Mouse (Mus musculus) spleen, postnatal 14 days (tissue): ENCODE measurements around the gene Nrn1.

Source experiments
- DNase-seq, 2 experiments: peaks; one replicate each; pipeline ENCODE4 v3.0.0; 2021 to 2022; ENCODE audit warnings: low spot score in 2 of 2

Nrn1 gene

DNA sequence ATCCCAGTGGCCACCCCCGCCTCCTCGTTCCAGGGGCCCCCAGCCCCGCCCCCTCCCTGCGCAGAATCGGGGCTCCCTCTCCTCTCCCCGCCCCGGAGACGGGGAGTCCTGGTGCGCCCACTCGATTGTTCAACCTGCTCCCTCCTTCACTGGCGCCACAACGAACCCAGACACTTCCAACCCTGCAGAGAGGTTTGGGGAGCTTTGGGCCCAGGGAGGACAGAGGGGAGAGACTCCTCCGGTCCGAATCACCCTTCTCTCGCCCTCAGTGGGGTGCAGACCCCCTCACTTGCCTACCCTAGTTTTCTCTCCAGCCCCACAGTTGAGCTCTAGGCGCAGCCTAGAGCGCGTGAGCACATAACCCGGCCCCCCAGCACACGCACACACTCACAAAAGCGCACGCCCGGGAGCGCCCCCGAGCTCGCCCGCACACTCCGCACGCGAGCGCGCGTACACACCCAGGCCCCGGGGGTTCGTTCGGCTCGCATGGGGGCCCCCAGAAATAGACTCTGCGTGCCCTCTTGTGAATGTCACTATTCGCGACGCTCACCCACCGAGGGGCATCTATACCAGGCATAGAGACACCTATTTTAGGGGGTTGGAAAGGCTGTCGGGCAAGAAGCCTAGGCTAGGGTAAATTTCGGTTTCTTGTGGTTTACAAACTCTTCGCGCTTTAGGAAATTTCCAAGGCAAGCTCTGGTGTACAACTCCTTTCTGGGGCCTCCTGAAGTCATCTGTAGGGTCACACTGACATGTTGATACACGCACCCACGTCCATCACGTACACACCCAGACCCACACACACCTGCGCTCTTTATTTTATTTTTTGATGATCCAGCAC lies at the start of gene Nrn1:
Nrn1 (minus strand) TSS at position 401 of the 841 bp plus-strand sequence.
- no peak for DNase-seq

DNA sequence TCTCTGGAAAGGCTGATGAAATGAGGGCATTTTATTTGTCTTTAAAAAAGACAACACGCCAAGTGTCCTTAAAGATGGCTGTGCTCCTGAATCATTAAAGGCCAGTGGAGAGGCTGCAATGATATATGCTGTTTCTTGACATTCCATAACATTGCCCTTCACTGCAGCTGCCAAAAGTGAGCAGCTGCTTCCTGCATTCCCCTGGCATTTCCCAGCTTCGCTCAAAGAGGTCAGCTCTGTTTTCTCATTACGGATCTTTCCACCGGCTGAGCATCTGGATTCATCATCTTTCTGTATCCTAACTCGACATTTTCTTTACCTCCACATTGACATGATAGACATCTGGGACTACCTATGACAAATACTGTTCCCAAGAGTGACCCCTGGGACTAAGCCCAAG lies 44.7 kb upstream of the Nrn1 start:
- no peak for DNase-seq

- no peak for DNase-seq
These were observed 31.9 kb upstream of the Nrn1 start for GRCm38 (mm10) chr13:36766801-36767200.

DNA sequence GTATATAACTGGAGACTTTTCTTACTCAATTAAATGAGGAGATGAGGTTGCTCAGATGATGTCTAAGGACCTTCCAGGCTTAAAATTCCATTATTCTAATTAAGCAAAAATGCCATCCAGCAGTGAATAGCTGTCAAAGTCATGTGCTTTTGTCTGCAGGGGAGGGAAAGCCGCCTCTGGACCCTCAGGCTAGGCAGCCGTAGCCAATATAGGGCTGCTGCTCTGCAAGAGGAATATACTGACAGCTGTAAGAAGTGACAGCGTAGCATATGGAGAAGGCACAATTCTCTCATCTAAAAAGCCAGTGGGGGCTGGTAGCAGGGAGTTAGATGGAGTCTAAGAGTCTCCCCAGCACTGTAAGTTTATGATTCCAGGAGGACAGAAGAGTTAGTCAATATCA lies 16.9 kb upstream of the Nrn1 start:
- no peak for DNase-seq

- DNase-seq: no peak
These were observed 15.1 kb upstream of the Nrn1 start for GRCm38 (mm10) chr13:36750056-36750455.

DNA sequence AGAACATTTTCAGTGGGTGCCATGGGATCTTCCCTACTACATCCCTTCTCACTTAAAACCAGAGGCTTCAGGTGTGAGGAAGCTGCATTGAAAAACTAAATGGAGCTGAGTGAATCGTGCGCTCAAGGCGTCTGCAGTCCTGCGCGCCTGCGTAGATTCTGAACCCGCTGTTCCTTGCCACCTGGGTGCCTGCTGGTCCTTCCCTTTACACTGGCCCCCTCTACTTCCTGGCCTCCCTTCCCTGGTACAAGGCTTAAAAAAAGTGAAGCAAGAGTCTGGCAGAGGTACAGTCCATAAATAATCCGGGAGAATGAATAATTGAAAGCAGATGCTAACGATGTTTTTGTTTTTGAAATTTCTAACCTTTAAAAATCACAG lies 1.7 kb upstream of the Nrn1 start:
- DNase-seq: no peak

DNA sequence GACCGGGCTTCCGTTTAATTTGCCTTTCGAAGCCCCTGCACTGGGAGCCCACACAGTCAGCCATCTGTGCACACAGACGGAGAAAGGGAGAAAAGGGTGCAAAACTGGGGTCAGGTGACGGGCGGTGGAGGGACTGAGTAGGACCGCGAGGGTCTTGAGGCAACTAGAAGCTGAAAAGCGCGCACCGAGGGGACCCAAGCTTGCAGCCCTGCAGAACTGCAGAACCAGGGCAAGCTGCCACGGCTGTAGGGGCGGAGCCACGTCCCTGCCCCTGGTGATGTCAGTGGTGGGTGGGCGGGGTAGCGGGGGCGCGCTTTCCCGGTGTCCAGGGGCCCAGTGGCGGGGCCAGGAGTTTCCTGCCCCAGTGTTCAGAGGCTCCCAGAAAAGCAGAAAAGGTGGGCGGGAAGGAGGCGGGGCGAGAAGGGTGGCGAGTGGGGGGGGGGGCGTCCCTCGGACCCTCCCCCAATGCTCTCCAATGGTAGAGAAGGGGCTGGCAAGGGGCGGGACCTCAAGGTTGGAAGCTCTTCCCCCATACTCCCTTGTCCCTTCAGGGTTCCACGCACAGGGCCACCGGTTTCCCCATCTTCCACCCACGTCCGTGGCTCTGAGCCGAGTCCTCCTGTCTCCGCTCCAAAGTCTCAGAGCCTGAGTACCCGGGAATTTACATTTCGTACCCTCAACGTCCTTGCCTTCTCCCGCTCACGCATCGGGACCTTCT lies 1.1 kb upstream of the Nrn1 start:
- no peak for DNase-seq

- no peak for DNase-seq
These were observed 791 bp downstream of the Nrn1 start for GRCm38 (mm10) chr13:36733989-36734690.

GRCm38 (mm10) chr13:36733566-36733965 lies 1.4 kb downstream of the Nrn1 start:
- no peak for DNase-seq

GRCm38 (mm10) chr13:36732891-36733490 lies 1.9 kb downstream of the Nrn1 start:
- no peak for DNase-seq

DNA sequence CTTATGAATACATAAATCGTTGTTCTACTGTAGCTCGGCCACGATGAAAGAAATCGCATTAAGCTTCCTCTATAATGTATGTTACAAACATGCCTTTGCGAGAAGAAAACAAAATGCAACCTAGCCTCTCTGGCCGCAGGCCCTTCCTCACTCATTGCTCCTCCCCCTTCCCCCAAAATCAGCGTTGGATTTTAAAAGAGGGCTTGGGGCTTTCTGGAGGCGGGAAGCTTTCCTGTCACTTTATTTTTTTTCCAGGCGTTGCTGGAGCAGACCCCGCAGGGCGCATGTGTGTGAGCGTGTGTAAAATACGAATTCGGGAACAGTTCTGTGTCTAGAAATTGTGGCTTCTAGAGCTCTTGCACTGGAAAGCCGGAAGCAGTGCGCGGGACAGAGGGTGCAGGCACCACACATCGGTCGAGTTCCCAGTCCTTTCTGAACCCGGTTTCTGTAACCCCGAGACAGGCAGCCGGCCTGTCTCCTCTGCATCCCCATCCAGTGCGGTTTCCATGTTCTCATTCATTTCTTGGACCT lies 2.9 kb downstream of the Nrn1 start:
- no peak for DNase-seq

GRCm38 (mm10) chr13:36731016-36731930 lies 3.7 kb downstream of the Nrn1 start:
- no peak for DNase-seq

DNA sequence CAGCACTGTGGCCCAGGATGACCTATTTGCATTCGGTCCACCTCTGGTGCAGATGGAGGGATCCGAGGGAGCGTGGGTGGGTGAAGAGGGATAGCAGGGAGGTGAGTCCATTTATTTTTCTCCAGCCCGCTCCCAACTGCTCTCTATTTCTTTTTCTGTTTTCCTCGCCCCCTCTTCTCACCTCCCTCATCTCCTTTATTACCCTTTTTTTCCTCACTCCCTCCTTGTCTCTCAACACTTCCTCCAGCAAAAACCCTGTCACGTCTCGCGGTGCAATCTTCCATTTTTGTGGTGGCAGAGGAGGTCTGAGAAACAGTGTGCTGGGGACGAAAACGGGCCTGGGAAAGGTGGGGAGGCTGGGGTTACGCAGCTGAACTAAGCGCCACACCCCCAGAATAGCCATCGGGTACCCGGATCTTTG lies 4.6 kb downstream of the Nrn1 start:
- DNase-seq: no peak

DNA sequence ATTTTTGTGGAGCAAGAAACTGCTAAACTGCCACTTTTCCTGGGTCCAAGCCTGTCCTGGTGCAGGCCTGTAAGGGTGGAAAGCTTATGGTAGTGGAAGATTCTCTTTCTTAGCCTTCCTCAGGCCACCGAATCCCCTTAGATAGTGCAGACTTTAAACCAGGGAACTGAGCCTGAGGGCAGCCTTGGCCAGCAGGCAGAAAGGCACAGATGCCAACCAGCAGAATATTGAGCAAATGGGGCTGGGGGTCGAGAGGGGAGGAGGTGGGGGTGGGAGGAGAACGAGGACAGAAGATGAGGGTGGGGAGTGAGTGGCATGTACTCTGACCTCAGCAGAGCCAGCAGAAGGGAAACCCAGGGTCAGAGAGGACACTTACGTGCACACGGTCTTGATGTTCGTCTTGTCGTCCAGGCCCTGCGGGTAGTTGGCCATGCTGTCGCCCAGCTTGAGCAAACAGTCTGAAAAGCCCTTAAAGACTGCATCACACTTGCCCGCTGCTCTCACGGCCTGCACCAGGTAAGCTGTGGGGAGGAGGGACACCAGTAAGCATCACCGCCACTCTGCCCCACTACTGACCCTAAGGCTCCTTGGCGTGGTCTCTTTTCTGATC lies 5.1 kb downstream of the Nrn1 start:
- DNase-seq: no peak

- no peak for DNase-seq
These were observed 6.4 kb downstream of the Nrn1 start for GRCm38 (mm10) chr13:36728509-36728908.

- no peak for DNase-seq
These were observed 7.0 kb downstream of the Nrn1 start for GRCm38 (mm10) chr13:36727779-36728470.

DNA sequence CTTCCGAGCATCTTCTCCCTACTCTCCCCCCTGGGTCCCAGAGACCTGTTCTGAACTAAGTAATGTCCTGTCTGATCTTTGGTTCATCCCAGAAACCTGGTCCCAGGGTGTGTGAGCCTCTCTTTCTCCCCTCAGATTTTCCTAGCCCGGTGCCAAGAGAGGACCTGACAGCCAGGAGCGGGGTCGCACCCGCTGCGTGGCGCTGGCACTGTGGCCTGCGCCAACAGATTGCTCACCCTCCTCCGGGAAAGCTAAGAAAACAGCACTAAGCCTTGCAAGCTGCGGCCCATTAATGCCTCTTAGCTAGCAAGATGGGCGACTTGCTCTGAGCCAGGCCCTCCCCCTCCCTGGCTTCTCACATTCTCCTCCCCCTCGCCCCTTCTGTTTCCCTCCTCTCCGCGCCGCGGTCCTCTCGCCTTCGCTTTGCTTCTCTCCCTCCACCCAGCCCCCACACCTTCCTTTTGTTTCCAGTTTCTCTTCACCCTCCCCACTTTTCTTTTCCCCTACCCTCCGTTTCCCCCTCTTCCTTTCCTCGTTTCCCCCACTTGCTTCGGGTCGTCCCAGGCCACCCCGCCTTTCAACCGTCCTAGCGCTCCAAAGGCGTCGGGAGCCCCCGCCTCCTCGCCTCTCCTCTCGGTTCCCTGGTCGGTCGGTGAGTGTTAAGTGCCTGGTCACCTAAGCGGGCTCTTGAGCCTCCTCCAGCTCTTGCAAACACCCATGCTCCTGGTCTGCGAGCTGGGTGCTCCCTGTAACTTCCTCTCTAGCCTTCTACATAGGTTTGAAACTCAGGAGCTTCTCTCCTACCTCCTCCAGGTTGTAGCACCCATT lies 7.8 kb downstream of the Nrn1 start:
- no peak for DNase-seq

- DNase-seq: no peak
These were observed 8.4 kb downstream of the Nrn1 start for GRCm38 (mm10) chr13:36726551-36726950.

GRCm38 (mm10) chr13:36725881-36726280 lies 9.1 kb downstream of the Nrn1 start:
- DNase-seq: no peak
